Mouse (Mus musculus) cerebellum, adult 11-12 months (tissue): Measurements from ENCODE around the gene Sned1.
A peak's percentile ranks its signal among the peaks of the same experiment; 100 is the strongest.
"Not testable (repeated sequence)": the region's sequence is repeated elsewhere in the genome, so short reads cannot be mapped to it uniquely, and the experiment has no call there.

Experiments
- DNase-seq: peaks from one replicate; pipeline ENCODE4 v3.0.0; 2022

The Sned1 gene

GRCm38 (mm10) chr1:93229626-93230025 is 6.0 kb upstream of the Sned1 start:
- no peak for DNase-seq

GRCm38 (mm10) chr1:93236545-93236924 is 894 bp downstream of the Sned1 start:
- no peak for DNase-seq

- no peak for DNase-seq
These were observed 2.0 kb downstream of the Sned1 start for GRCm38 (mm10) chr1:93237676-93238075.

- no peak for DNase-seq
These were observed 2.6 kb downstream of the Sned1 start for GRCm38 (mm10) chr1:93238201-93238600.

GRCm38 (mm10) chr1:93245936-93246335 is 10.3 kb downstream of the Sned1 start:
- DNase-seq: no peak

GRCm38 (mm10) chr1:93252586-93252985 is 16.9 kb downstream of the Sned1 start:
- DNase-seq: no peak

GRCm38 (mm10) chr1:93255761-93256160 is 20.1 kb downstream of the Sned1 start:
- DNase-seq: no peak

- DNase-seq: no peak
These were observed 21.9 kb downstream of the Sned1 start for GRCm38 (mm10) chr1:93257560-93257959.

GRCm38 (mm10) chr1:93267207-93267606 is 31.6 kb downstream of the Sned1 start:
- DNase-seq: no peak

- DNase-seq: no peak
These were observed 32.6 kb downstream of the Sned1 start for GRCm38 (mm10) chr1:93268246-93268645.

- no peak for DNase-seq
These were observed 35.0 kb downstream of the Sned1 start for GRCm38 (mm10) chr1:93270516-93271240.

GRCm38 (mm10) chr1:93271751-93272150 is 36.1 kb downstream of the Sned1 start:
- DNase-seq: no peak

GRCm38 (mm10) chr1:93272409-93272821 is 36.8 kb downstream of the Sned1 start:
- DNase-seq: no peak

GRCm38 (mm10) chr1:93275561-93275960 is 39.9 kb downstream of the Sned1 start:
- no peak for DNase-seq

GRCm38 (mm10) chr1:93277041-93277440 is 41.4 kb downstream of the Sned1 start:
- no peak for DNase-seq

GRCm38 (mm10) chr1:93289678-93290214 is 54.1 kb downstream of the Sned1 start:
- no peak for DNase-seq

GRCm38 (mm10) chr1:93290956-93291355 is 55.3 kb downstream of the Sned1 start:
- no peak for DNase-seq

- no peak for DNase-seq
These were observed 56.0 kb downstream of the Sned1 start for GRCm38 (mm10) chr1:93291591-93291990.

GRCm38 (mm10) chr1:93292006-93292405 is 56.4 kb downstream of the Sned1 start:
- no peak for DNase-seq

- DNase-seq: not testable (repeated sequence)
These were observed 58.9 kb downstream of the Sned1 start for GRCm38 (mm10) chr1:93294491-93294890.

GRCm38 (mm10) chr1:93299791-93300190 is 64.2 kb downstream of the Sned1 start:
- no peak for DNase-seq

- no peak for DNase-seq
These were observed 64.9 kb downstream of the Sned1 start for GRCm38 (mm10) chr1:93300578-93300977.

- DNase-seq: peak; percentile 82
These were observed 70.1 kb downstream of the Sned1 start, which contains the start of gene Mterf4 for GRCm38 (mm10) chr1:93305581-93306337. TSS of gene Mterf4 (minus strand) at chr1:93305915.

- no peak for DNase-seq
These were observed 88.3 kb downstream of the Sned1 start for GRCm38 (mm10) chr1:93323973-93324372.
